Mouse (Mus musculus) common myeloid progenitor, adult 5-6 weeks (primary cell): ENCODE results near the gene Got2. TPM values are rescaled to one million over a fixed set of nuclear protein-coding genes. Genes with fewer than 3 reads are reported as not detected.

ENCODE experiments used
- ATAC-seq: replicated peaks from 2 replicates; pipeline ENCODE4 v1.8.0; 2016; ENCODE audit warnings: low read depth, mild to moderate bottlenecking, moderate TSS enrichment, inconsistent platforms; ENCODE audit not compliant: poor library complexity, severe bottlenecking
- total RNA-seq: library from RNA; stranded (forward); fragments of 200-1000, 187-1606 nt; gene quantifications from 2 replicates; pipeline ENCODE4 v1.2.3, GENCODE M21; 2017

Gene Got2
- total RNA-seq, 1 experiment from 2014 or later: 113 TPM

- peak; percentile 96 for ATAC-seq
Observed at GRCm38 (mm10) chr8:95825162-95825561, 63.2 kb downstream of the Got2 start, which contains the start of gene Sap18b. Gene Sap18b, plus strand, starts transcription at chr8:95825346.

- no peak for ATAC-seq
Observed at GRCm38 (mm10) chr8:95822699-95823098, 65.6 kb downstream of the Got2 start.

- no peak for ATAC-seq
Observed at GRCm38 (mm10) chr8:95822096-95822495, 66.3 kb downstream of the Got2 start.

GRCm38 (mm10) chr8:95821266-95821665, 67.1 kb downstream of the Got2 start:
- no peak for ATAC-seq

GRCm38 (mm10) chr8:95818211-95818610, 70.1 kb downstream of the Got2 start:
- no peak for ATAC-seq

- ATAC-seq: no peak
Observed at GRCm38 (mm10) chr8:95817597-95817996, 70.8 kb downstream of the Got2 start.

GRCm38 (mm10) chr8:95816044-95816708, 72.2 kb downstream of the Got2 start:
- ATAC-seq: no peak

Other genes starting within 250 kb of the Got2 start
- 0.09 TPM in 1 of 2 replicates, not detected in the other for gene Ndrg4, start 211.6 kb downstream of the Got2 start, total RNA-seq
- 52.2 and 110 TPM in 2 replicates for gene Setd6, start 172.7 kb downstream of the Got2 start, total RNA-seq
- 172 and 219 TPM in 2 replicates for gene Cnot1, start 81.1 kb downstream of the Got2 start, total RNA-seq
- gene Sap18b, start 63.2 kb downstream of the Got2 start, total RNA-seq: 290 and 291 TPM in 2 replicates
- 1.4 and 2.9 TPM in 2 replicates for gene Slc38a7, start 35.0 kb downstream of the Got2 start, total RNA-seq